Mouse (Mus musculus) embryonic facial prominence, embryonic 11.5 days (tissue): ENCODE data around the gene Tppp2. TPM values are rescaled to one million over a fixed set of nuclear protein-coding genes. Genes with fewer than 3 reads are reported as not detected.

ENCODE experiments used
- ATAC-seq: fragments of 200-750 bp; cut with Nextera tagmentation; replicated peaks from 2 replicates; pipeline ENCODE4 v1.8.0; 2017; ENCODE audit warnings: low read depth; ENCODE audit not compliant: insufficient number of reproducible peaks, low FRiP score, low TSS enrichment
- DNase-seq: peaks from one replicate; pipeline ENCODE4 v3.0.0-alpha.2; 2015; ENCODE audit warnings: low spot score
- H3K27ac ChIP-seq: fragments of 300-500 bp; sonication (generic); replicated peaks from 2 replicates; pipeline ENCODE4 v1.5.1; 2014; ENCODE audit warnings: mild to moderate bottlenecking, low read depth, low read length, control low read depth
- H3K27me3 ChIP-seq: fragments of 300-500 bp; sonication (generic); 2 replicates; pipeline ENCODE4 v1.6.1; 2014; ENCODE audit warnings: mild to moderate bottlenecking, low read length, moderate library complexity, mixed read lengths; ENCODE audit not compliant: control insufficient read depth, insufficient read depth
- H3K36me3 ChIP-seq: fragments of 300-500 bp; sonication (generic); replicated peaks from 2 replicates; pipeline ENCODE4 v1.6.1; 2014; ENCODE audit warnings: low read depth, mild to moderate bottlenecking, low read length, moderate library complexity, mixed read lengths; ENCODE audit not compliant: control insufficient read depth, insufficient read depth
- H3K4me1 ChIP-seq: fragments of 300-500 bp; sonication (generic); 2 replicates; pipeline ENCODE4 v1.6.1; 2014; ENCODE audit warnings: low read length, mixed read lengths; ENCODE audit not compliant: control insufficient read depth, insufficient read depth
- H3K4me2 ChIP-seq: fragments of 300-500 bp; sonication (generic); 2 replicates; pipeline ENCODE4 v1.6.1; 2014; ENCODE audit warnings: low read depth, mild to moderate bottlenecking, control low read depth, low read length, moderate library complexity
- H3K4me3 ChIP-seq: fragments of 300-500 bp; sonication (generic); 2 replicates; pipeline ENCODE4 v1.5.1; 2014; ENCODE audit warnings: low read depth, low read length, control low read depth
- H3K9ac ChIP-seq: fragments of 300-500 bp; sonication (generic); replicated peaks from 2 replicates; pipeline ENCODE4 v1.6.1; 2014; ENCODE audit warnings: mild to moderate bottlenecking, control low read depth, low read length
- H3K9me3 ChIP-seq: fragments of 300-500 bp; sonication (generic); replicated peaks from 2 replicates; pipeline ENCODE4 v1.6.1; 2016; ENCODE audit warnings: mild to moderate bottlenecking, low read length, inconsistent platforms, mixed read lengths; ENCODE audit not compliant: control insufficient read depth
- WGBS: fragments of 180-500 bp; shearing (Covaris S2); extraction: QIAGEN DNeasy Blood & Tissue Kit; methylation state at CpG from one replicate; pipeline ENCODE4 v1.1.7; 2014; 5-methylcytosine and 5-hydroxymethylcytosine counted together
- polyA plus RNA-seq: library from polyadenylated mRNA; unstranded; fragments of >200 nt; fragmentation: Nextera tagmentation; extraction: Ambion mirVana; gene quantifications from 2 replicates; pipeline ENCODE4 v1.2.1, GENCODE M21; 2014

Gene Tppp2
- polyA plus RNA-seq, 1 experiment from 2014 or later, result not detected

DNA sequence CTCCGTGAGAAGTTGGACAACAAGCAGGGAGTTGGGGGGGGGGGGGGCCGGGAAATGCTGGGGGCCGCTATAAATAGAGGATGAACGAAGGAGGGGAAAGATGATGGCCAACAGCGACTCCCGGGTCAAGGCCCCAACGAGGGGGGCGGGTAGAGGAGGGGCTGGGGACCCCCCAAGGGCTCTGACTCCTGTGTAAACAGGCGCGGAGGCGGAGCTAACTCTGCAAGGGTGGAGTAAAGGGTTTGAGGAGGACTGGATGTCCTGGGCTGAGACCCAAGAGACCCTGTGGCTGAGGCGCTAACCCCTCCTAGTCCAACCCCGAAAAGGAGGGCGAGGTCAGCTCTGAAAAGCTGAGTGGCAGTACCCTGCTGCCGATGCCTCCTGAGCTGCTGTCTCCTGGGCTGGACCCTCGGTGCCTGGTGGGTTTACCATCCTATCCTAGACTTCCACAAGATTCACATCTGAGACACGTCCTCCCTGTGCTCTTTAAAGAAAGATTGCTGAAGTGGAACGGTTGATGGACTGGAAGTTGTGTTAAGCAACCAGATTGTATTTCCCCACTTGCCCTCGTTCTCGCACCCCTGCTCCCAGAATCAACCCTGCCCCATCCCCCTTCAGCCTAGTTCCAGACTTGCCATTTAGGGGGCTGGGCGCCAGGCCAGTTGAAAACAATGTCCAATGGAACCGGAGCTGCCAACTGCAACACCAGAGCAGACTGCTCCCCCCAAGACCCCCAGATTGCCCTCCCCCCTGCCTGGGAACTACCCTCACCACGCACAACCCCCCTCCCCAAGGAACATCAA is 4.1 kb upstream of the Tppp2 start, which contains the start of gene Ndrg2:
TSS of gene Ndrg2 (minus strand) at position 199 of the 803 bp plus-strand sequence.
- Histone ChIP-seq H3K36me3 (no peaks in the 10 kb centered on the region), H3K4me2 (peak within 1 kb of the TSS; percentile 96)
- 2% methylated on average over 22 of the region's 23 CpGs for WGBS

DNA sequence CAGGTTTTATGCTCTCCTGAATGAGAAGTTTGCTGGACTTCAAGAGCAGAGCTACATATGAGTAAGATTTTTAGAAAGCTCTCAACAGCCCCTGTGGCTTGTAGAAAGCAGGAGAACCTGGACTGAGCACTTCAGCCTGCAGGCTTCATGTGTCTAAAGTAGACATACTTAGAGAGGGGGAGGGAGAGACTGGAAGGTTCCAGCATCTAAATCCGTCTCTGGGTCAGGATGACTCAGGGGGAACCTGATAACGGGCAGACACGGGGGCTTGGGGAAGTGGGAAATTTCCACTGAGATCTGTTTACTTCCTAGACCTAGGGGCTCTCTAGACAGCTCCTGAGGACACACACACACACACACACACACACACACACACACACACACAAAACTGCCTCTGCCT is 3.2 kb upstream of the Tppp2 start:
- H3K4me1 ChIP-seq, result no peaks in the 10 kb centered on the region
- H3K27ac ChIP-seq, result no peak overlapping the region
- 23% methylated on average over 3 of the region's 3 CpGs for WGBS
- no peaks in the 10 kb centered on the region for H3K9me3 ChIP-seq
- H3K4me2 ChIP-seq, result no peak overlapping the region
- H3K36me3 ChIP-seq, result no peaks in the 10 kb centered on the region
- H3K27me3 ChIP-seq, result no peaks in the 10 kb centered on the region
- no peak overlapping the region for H3K9ac ChIP-seq
- DNase-seq (no peak), ATAC-seq (no peak)
- no peak overlapping the region for H3K4me3 ChIP-seq

More for the DNA sequence above, 4.1 kb upstream of the Tppp2 start, which contains the start of gene Ndrg2:
- H3K27ac ChIP-seq, result no peak within 1 kb of the TSS
- DNase-seq (peak; percentile 58), ATAC-seq (peak; percentile 56)
- H3K4me1 ChIP-seq, result no peaks in the 10 kb centered on the region
- no peaks in the 10 kb centered on the region for H3K9me3 ChIP-seq
- peak within 1 kb of the TSS; percentile 49 for H3K4me3 ChIP-seq
- H3K9ac ChIP-seq, result peak within 1 kb of the TSS; percentile 4
- H3K27me3 ChIP-seq, result no peaks in the 10 kb centered on the region

DNA sequence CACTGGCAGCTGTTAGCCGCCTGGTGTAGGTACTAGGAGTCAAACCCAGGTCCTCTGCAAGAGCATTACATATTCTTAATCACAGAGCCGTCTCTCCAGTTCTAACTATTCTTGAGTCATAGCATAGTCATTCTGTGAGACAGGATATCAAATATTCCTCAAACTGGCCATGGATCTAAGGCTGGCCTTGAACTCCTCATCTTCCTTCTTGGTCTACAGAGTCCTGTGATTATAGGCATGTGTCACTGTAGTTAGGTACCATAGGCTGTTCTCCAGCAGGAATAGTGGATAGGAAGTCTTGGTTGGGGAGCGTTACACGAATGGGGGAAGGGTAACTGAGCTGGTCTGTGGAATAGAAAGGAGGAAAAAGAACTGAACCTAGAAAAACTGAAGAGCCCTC is 1.7 kb upstream of the Tppp2 start:
- Histone ChIP-seq H3K9me3 (no peaks in the 10 kb centered on the region), H3K9ac (no peak overlapping the region), H3K4me2 (no peak overlapping the region), H3K27me3 (no peaks in the 10 kb centered on the region), H3K4me3 (no peak overlapping the region), H3K27ac (no peak overlapping the region), H3K36me3 (no peaks in the 10 kb centered on the region), H3K4me1 (no peaks in the 10 kb centered on the region)
- no peak for ATAC-seq
- DNase-seq, result no peak
- 88% methylated on average over 4 of the region's 4 CpGs for WGBS

DNA sequence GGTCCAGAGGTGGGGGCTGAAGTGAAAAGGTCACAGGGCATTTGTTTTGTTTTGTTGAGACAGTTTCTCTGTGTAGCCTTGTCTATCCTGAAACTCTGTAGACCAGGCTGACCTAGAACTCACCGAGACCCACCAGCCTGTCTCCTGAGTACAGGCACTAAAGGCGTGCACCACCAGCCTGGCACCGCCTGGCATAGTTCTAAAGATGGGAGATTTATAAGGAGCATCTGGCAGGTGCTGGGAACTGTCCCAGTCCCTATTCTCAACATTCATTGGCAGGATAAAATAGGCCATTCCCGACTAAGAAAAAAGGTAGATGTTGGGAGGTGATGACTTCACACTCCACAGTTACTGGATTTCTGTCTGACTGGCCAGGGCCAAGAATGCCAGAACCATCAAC is 741 bp downstream of the Tppp2 start:
- Histone ChIP-seq H3K9ac (no peak overlapping the region), H3K4me1 (no peaks in the 10 kb centered on the region), H3K27me3 (no peaks in the 10 kb centered on the region), H3K27ac (no peak overlapping the region), H3K36me3 (no peaks in the 10 kb centered on the region), H3K4me2 (no peak overlapping the region), H3K9me3 (no peaks in the 10 kb centered on the region), H3K4me3 (no peak overlapping the region)
- DNase-seq (no peak), ATAC-seq (no peak)
- WGBS, result 84% methylated on average over 4 of the region's 4 CpGs

DNA sequence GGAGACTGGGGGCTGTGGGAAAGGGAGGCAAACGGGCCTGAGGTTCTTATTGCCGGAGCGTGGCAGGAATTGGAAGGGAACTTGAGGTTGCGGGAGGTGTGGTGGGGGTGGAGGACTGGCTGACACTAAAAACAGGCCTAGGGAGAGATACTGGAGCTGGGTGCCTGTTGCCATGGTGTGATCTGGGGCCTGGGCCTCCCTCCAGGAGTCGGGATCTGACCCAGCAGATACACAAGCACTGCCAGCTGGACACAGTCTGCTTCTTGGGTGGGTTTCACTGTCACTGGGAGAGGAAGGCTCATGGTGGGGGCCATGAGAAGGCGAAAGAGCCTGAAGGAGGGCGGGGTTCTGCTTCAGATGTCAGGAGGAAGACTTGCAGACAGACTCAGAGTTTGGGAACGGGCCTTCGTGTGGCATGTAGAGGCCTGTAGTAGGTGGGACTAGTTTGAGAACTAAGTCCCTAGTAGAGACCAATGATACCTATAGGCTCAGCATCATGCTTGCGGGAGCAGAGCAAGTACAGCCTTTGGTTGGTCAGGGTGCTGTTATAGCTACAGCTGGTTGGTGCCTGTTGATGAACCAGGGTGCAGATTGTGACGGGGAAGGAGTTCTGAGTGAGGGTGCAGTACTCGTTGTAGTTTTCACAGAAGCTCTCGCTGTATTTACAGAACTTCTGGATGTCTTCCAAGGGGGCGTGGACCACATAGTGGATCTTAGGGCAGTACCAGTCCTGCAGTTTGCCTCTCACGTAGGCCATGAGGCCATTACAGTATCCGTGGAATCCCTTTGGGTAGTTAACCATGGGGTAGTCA is 3.7 kb downstream of the Tppp2 start:
- H3K27ac ChIP-seq, result no peak overlapping the region
- WGBS, result 85% methylated on average over 16 of the region's 16 CpGs
- H3K36me3 ChIP-seq, result no peaks in the 10 kb centered on the region
- H3K9ac ChIP-seq, result no peak overlapping the region
- H3K27me3 ChIP-seq, result no peaks in the 10 kb centered on the region
- H3K4me2 ChIP-seq, result no peak overlapping the region
- no peaks in the 10 kb centered on the region for H3K4me1 ChIP-seq
- ATAC-seq, result no peak
- no peak overlapping the region for H3K4me3 ChIP-seq
- no peak for DNase-seq
- no peaks in the 10 kb centered on the region for H3K9me3 ChIP-seq

DNA sequence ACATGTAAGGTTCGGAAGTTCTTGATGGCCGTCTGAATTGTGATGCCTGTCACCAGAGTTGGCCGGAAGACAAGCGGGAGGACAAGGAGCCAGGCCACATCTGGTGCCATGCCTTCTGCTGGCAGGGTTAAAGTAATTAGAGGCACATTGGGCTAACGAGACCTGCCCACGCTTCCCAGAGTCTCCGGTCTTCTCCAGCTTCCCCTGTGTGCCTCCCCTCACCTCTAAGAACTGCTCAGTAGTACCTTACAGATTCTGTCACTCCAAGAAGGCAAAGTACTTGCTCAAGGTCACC is 4.3 kb downstream of the Tppp2 start, which contains the start of gene Rnase13:
TSS of gene Rnase13 (minus strand) at position 203 of the 295 bp plus-strand sequence.
- Histone ChIP-seq H3K9me3 (no peaks in the 10 kb centered on the region), H3K27ac (no peak within 1 kb of the TSS), H3K4me3 (no peak within 1 kb of the TSS), H3K4me1 (no peaks in the 10 kb centered on the region), H3K9ac (no peak within 1 kb of the TSS), H3K36me3 (no peaks in the 10 kb centered on the region), H3K4me2 (no peak within 1 kb of the TSS), H3K27me3 (no peaks in the 10 kb centered on the region)
- WGBS, result 79% methylated on average over 7 of the region's 7 CpGs
- ATAC-seq (no peak), DNase-seq (no peak)

DNA sequence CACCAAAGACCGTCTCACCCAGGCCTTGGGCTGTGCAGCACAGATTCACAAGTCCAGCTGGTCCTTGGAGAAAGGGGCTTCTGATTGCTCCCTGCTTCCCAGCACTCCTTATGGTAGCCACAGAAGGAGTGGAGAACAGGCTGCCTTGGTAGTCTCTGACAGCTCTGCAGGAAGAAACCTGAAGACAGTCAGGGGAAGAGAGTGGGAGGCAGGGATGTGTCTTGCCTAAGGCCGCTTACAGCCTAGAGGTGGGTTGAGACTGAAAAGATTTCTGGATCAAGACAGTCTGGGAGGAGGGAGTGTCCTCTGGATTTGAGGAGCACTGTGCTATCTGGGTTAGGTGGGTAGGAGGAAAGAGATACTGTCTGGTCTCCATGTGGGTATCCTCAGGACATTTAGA is 4.7 kb downstream of the Tppp2 start:
- Histone ChIP-seq H3K27ac (no peak overlapping the region), H3K4me2 (no peak overlapping the region), H3K27me3 (no peaks in the 10 kb centered on the region), H3K4me1 (no peaks in the 10 kb centered on the region), H3K4me3 (no peak overlapping the region), H3K9me3 (no peaks in the 10 kb centered on the region), H3K36me3 (no peaks in the 10 kb centered on the region), H3K9ac (no peak overlapping the region)
- DNase-seq (no peak), ATAC-seq (no peak)
- 83% methylated on average over 2 of the region's 2 CpGs for WGBS

DNA sequence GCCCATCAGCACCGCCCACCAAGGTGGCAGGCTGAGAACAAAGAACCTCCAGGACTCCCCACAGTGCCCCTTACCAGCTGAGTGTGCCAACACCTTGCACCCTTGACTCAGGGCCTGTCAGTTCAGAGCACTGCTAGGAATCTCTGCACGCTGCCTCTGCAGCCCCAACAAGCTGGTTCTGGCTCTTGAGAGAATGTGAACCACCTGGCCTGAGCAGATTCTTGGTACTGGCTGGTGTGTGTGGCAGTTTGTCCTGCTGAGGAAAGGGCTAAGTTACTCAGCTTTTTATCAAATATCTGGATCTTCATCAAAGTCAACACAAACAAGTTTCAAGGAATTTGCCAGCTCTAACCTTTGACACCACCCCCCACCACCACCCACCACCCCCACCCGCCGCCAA is 5.3 kb downstream of the Tppp2 start:
- no peak overlapping the region for H3K9ac ChIP-seq
- 83% methylated on average over 4 of the region's 4 CpGs for WGBS
- no peaks in the 10 kb centered on the region for H3K9me3 ChIP-seq
- no peaks in the 10 kb centered on the region for H3K4me1 ChIP-seq
- no peak overlapping the region for H3K4me2 ChIP-seq
- no peak overlapping the region for H3K4me3 ChIP-seq
- no peak for ATAC-seq
- no peak overlapping the region for H3K27ac ChIP-seq
- no peak for DNase-seq
- H3K27me3 ChIP-seq, result no peaks in the 10 kb centered on the region
- H3K36me3 ChIP-seq, result no peaks in the 10 kb centered on the region
